Mouse (Mus musculus): ENCODE measurements around the gene Erc1.

Gene Erc1

DNA sequence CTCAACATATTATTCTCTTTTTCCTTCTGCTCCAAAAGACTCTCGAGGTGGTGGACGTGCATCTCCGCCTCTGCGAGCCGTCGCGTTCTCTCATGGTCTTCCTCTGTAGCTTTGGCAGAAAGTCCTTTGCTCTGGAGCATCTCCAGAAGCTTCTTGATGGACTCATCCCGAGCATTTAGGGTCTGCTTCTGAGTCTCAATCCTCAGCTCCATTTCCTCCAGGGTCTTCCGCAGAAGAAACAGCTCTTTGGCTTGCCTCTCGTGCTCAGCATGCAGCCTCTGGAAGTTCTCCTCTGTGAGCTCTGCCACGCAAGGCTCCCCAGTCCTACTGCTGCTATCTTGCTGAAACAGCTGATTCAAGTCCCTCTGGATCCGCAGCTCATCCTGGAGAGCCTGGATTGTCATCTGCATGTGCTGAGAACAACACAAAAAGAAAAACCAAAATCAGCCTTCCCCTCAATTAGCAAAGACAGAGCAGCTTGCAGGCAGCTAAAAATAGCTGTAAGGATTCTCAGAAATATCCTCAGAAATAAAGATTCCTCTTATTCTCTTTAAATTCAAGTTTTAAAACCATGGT is 51.0 kb downstream of the Erc1 start:
- DNase-seq: no peak

GRCm38 (mm10) chr6:119796291-119796690 is 51.7 kb downstream of the Erc1 start:
- no peak for DNase-seq

DNA sequence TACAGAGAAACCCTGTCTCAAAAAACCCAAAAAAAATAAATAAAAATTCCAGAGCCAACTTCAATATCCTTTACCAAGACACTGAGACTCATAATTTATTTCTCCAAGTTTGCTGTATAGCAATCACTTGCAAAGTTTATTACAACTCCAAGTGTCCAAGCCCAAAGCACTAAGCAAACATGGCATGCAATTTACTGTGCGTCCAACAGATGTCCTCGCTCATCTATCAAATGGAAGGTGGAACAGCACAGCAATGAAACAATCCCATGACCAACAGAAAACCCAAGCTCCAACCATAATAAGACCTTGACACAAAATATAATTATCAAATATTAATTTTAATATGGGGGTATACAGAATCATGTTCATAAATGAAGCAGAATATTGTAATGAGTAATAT is 55.4 kb downstream of the Erc1 start:
- peak; percentile 64 for DNase-seq

DNA sequence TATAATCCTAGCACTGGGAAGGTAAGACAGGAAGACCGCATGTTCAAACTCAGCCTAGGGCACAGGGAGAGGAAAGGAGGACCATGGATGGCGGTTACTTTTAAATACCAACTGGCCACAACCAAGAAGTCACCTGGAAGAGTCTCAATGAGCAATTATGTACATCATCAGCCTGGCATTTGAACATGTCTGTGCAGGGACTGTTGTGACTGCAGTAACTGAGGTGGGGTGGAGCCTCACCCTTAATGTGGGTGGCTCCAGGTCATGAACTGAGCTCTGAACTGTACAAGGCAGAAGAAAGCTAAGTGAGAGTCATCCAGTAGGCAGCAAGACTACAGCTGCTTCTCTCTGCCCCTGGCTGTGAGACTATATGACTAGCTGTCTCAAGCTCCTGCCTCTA is 65.6 kb downstream of the Erc1 start:
- DNase-seq: no peak

- no peak for DNase-seq
Observed at GRCm38 (mm10) chr6:119781109-119781508, 66.9 kb downstream of the Erc1 start.

DNA sequence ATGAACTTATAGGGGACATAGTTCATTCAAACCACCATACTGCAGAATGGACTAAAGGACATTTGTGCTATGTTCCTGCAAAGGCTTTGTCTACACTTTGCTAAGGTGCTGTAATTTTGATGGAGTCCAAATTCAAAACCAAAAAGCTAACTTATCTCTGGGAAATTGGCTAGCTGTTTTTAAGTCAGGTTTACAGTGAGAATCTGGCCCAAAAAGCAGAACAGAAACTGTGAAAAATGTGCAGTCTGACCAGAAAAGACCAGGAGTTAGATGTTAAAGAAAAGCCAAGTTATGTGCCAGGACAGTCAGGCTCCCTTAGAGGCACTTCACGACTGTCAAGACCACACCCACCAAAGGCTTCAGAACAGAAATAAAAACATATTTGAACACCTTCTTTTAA is 79.2 kb downstream of the Erc1 start:
- DNase-seq: no peak

DNA sequence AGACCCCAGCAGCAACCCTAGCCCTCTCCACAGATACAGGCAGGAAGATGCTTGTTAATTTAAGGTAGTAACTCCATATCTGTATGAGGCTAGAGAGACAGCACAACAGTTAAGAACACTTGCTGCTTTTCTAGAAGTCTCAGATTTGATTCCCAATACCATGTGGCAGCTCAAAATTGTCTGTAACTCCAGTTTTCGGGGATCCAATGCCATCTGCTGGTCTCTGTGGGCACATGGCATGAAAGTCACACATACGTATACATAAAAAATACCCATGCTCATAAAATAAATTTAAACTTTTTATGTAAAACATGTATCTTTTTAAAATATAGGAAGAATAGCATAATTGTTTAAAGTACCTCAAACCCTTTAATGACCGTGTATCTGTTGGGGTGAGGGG is 83.6 kb downstream of the Erc1 start:
- DNase-seq: peak; percentile 28

DNA sequence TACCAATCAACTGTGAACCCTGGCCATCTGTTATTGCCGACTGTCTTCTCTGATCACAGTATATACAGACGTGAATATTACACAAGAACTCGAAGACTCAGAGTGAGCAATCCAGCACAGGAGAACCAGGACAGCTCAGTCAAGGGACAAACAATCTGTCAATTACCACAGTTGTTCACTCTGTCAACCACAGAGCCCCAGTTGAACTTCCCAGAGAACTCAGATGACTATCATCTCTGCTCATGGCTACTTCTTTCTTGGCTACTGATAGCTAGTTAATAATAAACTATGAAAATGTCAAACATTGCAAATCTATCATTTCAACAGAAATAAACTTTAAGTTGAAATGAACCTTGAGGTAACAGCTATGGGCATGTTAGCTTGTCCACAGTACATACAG is 88.1 kb downstream of the Erc1 start:
- no peak for DNase-seq

GRCm38 (mm10) chr6:119758490-119758889 is 89.5 kb downstream of the Erc1 start:
- DNase-seq: no peak

DNA sequence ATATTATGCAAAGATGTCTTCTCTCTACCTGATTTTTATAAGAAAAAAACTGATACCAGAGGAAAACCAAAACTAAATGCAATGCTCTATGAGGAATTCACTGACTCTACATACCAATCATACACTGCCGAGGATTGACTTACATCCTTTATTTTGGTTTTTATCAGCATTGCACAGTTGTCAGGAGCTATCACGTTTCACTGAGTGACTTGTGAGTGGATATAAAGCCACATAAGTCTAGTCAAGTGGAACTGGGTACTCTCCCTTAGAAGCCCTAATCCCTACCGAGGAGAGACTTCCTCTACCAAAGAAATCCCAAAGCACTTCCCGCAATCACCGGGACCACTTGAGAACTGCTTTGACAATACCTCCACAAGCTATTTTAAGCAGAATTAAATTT is 90.2 kb downstream of the Erc1 start:
- DNase-seq: no peak

- no peak for DNase-seq
Observed at GRCm38 (mm10) chr6:119755866-119756265, 92.1 kb downstream of the Erc1 start.

- DNase-seq: peak; percentile 20
Observed at GRCm38 (mm10) chr6:119749093-119749635, 98.8 kb downstream of the Erc1 start.

- no peak for DNase-seq
Observed at GRCm38 (mm10) chr6:119741861-119742260, 106.1 kb downstream of the Erc1 start.

- no peak for DNase-seq
Observed at GRCm38 (mm10) chr6:119740541-119740940, 107.4 kb downstream of the Erc1 start.

DNA sequence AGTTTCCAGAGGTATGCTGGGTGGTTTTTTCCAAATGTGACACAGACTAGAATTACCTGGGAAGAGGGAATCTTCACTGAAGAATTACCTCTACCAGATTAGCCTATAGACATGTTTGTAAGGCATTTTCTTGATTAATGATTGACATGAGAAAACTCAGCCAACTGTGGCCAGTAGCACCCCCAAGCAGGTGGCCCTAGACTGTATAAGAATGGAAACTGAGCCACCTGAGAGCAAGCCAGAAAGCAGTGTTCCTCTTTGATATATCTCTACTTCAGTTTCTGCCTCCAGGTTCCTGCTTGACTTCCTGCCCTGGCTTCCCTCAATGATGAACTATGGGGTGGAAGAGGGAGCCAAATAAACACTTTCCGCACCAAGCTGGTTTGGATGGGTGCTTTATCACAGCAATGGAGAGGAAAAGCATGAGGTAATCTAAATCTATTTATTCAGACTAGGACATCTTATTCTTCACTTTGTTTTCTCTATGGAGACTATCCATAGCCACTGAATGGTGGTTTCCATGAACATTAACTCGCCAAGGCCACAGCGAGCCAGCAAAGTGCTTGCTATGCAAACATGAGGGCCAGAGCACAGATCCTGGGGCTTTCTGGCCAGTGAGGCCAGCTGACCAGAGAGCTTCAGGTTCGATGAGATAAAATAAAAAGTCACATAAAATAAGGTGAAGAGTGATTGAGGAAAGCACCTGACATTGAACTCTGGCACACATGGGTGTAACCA is 109.2 kb downstream of the Erc1 start:
- DNase-seq: peak; percentile 38

DNA sequence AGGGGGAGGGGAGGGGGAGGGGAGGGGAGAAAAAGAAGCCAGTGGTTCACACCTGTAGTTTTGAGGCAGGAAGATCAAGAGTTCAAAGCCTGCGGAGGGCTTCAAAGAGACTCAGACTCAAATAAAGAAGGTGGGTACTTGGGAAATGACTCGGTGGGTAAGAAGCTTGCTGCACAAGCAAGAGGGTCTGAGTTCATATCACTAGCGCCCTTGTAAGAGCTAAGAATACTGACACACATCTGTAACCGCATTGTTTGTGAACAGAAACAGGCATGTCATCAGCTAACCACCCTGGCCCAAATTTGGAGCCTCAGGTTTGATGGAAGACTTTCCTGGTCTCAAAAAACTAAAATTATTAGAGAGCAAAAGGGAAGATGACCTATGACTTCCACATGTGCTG is 110.3 kb downstream of the Erc1 start:
- DNase-seq: peak; percentile 63

DNA sequence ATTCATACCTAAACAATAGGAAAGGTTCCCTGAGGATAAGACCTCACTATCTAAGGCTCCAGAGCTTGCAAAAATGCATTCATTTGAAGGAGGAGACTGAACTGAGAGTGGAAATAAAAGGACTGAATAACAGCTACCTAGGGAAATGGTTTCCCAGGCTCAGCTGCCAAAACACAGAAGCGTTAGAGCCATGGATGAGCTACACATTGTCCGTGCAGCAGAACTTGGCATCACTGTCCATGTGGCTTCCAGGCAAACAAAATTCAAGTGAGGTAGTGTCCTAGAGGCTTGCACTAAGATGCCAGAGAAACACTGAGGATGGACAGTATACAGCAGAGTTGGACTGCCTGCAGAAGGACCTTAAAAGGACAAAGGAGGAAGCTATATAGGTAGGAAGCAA is 112.0 kb downstream of the Erc1 start:
- no peak for DNase-seq

GRCm38 (mm10) chr6:119731155-119731554 is 116.8 kb downstream of the Erc1 start:
- no peak for DNase-seq

DNA sequence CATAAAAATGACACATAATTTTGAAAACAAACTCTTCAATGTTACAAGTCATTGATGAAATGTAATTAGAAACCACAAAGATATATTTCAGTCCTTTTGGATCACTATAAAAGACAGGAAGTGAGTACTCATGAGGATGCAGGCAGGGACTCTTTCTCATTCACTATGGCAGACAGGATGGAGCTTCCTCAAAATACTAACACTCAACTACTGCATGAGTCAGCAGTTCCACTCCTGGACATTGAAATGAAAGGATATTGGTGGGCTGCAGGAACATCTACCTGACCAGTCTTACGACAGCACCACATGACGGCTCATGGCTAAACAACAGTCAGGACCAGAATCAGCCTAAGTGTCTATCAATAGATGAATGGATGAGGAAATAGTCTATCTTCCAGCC is 132.7 kb downstream of the Erc1 start:
- no peak for DNase-seq

DNA sequence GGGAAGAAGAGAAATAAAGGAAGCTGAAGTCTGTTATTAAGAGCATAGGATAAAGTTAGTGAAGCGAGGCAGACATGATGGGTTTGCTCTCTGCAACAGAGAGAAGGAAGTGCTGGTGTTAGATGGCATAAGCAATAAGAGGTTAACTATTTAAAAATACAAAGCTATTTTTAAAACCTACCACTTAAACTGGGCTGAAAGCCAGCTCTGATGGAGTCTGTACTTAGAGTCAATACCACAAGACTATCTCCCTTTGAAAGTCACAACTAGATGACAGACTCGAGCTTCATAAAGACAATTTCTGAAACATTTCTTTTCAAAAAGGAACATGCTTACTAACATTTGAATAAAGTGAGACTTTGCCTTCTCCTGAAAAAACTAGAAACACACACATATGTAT is 134.0 kb downstream of the Erc1 start:
- DNase-seq: no peak

- DNase-seq: peak; percentile 49
Observed at GRCm38 (mm10) chr6:119712486-119712885, 135.5 kb downstream of the Erc1 start.

GRCm38 (mm10) chr6:119711649-119712305 is 136.2 kb downstream of the Erc1 start:
- peak; percentile 89 for DNase-seq

DNA sequence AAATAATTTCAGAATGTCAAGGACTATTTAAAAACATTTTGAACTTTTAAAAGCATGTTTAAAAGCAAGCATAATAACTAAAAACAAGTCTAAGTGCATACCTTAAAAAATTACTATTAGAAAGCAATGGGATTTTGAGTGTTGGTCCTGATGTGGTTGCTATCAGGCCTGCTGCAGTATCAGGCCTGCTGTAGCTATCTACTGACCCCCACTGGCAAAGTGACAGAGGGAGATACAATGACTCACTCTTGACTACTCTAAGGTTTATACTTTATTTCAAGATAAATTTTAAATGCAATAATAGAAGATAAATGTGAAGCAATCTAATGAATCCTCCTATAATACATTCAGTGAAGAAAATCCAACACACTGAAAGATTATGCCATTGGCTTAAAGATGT is 138.4 kb downstream of the Erc1 start:
- DNase-seq: peak; percentile 54

- no peak for DNase-seq
Observed at GRCm38 (mm10) chr6:119707911-119708310, 140.1 kb downstream of the Erc1 start.

Data from thymus, postnatal 14 days (tissue).